Mouse (Mus musculus) CH12.LX (cell line): ENCODE measurements around the gene Ttc33. TPM values are rescaled to one million over a fixed set of nuclear protein-coding genes. Genes with fewer than 3 reads are reported as not detected.
A peak's percentile ranks its signal among the peaks of the same experiment; 100 is the strongest.

Experiments
- DNase-seq: peaks from one replicate; pipeline ENCODE4 v3.0.0-alpha.2; 2013; ENCODE audit errors: extremely low read depth
- H3K27ac ChIP-seq: 2 replicates; pipeline ENCODE4 v1.5.1; 2012; ENCODE audit warnings: low read depth, mild to moderate bottlenecking, control low read depth, moderate library complexity; ENCODE audit not compliant: insufficient read depth
- H3K27me3 ChIP-seq: replicated peaks from 2 replicates; pipeline ENCODE3; 2012; ENCODE audit warnings: inconsistent platforms
- H3K36me3 ChIP-seq, 2 experiments: replicated peaks in 1 of 2; 2 replicates each; pipeline versions ENCODE3 to v1.6.1; 2012; ENCODE audit warnings: inconsistent platforms in 1 of 2, low read length in 1 of 2, mild to moderate bottlenecking in 1 of 2, mixed read lengths in 1 of 2, moderate library complexity in 1 of 2; ENCODE audit not compliant: control insufficient read depth in 1 of 2, insufficient read depth in 1 of 2
- H3K4me1 ChIP-seq, 2 experiments: 2 replicates each; pipeline ENCODE4 v1.6.1; 2012; ENCODE audit warnings: inconsistent platforms in 1 of 2, moderate library complexity in 1 of 2; ENCODE audit not compliant: insufficient read depth in 2 of 2, control insufficient read depth in 1 of 2
- H3K4me2 ChIP-seq: 2 replicates; pipeline ENCODE4 v1.6.1; 2012; ENCODE audit warnings: low read depth, mild to moderate bottlenecking, control low read depth; ENCODE audit not compliant: poor library complexity, insufficient read depth, severe bottlenecking
- H3K4me3 ChIP-seq, 3 experiments: fragments of 150-350 bp in 1 of 3; sonication (generic) in 1 of 3; replicated peaks in 1 of 3; 2 replicates each; pipeline versions ENCODE3 to v1.5.1; 2011 to 2012; ENCODE audit warnings: low read depth in 2 of 3, low read length in 2 of 3, mild to moderate bottlenecking in 2 of 3, moderate library complexity in 2 of 3, control low read depth in 1 of 3, improper control_type of control experiment in 1 of 3, inconsistent platforms in 1 of 3, mixed read lengths in 1 of 3; ENCODE audit not compliant: poor library complexity in 1 of 3
- H3K79me2 ChIP-seq: replicated peaks from 2 replicates; pipeline ENCODE4 v1.6.1; 2012; ENCODE audit warnings: mild to moderate bottlenecking, moderate library complexity; ENCODE audit not compliant: control insufficient read depth, poor library complexity, insufficient read depth, severe bottlenecking; ENCODE audit errors: extremely low read depth
- H3K9ac ChIP-seq: 2 replicates; pipeline ENCODE4 v1.6.1; 2012; ENCODE audit warnings: low read depth, mild to moderate bottlenecking, control low read depth, moderate library complexity; ENCODE audit not compliant: insufficient read depth
- H3K9me3 ChIP-seq: replicated peaks from 2 replicates; pipeline ENCODE3; 2012; ENCODE audit warnings: low read length, inconsistent platforms, mixed read lengths
- BHLHE40 ChIP-seq: IDR thresholded peaks from 2 replicates; pipeline ENCODE4 v1.6.1; 2011; ENCODE audit warnings: mild to moderate bottlenecking, low read depth, low read length, improper control_type of control experiment
- CHD1 ChIP-seq: IDR thresholded peaks from 2 replicates; pipeline ENCODE4 v1.6.1; 2012; ENCODE audit warnings: low read depth, low read length, improper control_type of control experiment, inconsistent platforms
- CHD2 ChIP-seq: IDR thresholded peaks from 2 replicates; pipeline ENCODE4 v1.6.1; 2011; ENCODE audit warnings: low read length, improper control_type of control experiment
- CTCF ChIP-seq, 2 experiments: IDR thresholded peaks in 1 of 2; conservative IDR thresholded peaks in 1 of 2; 2 replicates each; pipeline ENCODE4 v1.5.1; 2011 to 2012; ENCODE audit warnings: low read depth in 2 of 2, low read length in 2 of 2, improper control_type of control experiment in 1 of 2, inconsistent platforms in 1 of 2, mild to moderate bottlenecking in 1 of 2, moderate library complexity in 1 of 2
- E2F4 ChIP-seq: IDR thresholded peaks from 2 replicates; pipeline ENCODE4 v1.6.1; 2011; ENCODE audit warnings: low read depth, low read length, improper control_type of control experiment; ENCODE audit not compliant: insufficient replicate concordance
- ELF1 ChIP-seq: IDR thresholded peaks from 2 replicates; pipeline ENCODE4 v1.6.1; 2014; ENCODE audit warnings: low read depth, mild to moderate bottlenecking, inconsistent platforms, low read length, improper control_type of control experiment
- EP300 ChIP-seq: IDR thresholded peaks from 2 replicates; pipeline ENCODE4 v1.6.1; 2011; ENCODE audit warnings: low read length, improper control_type of control experiment
- ETS1 ChIP-seq: conservative IDR thresholded peaks from 2 replicates; pipeline ENCODE4 v1.6.1; 2012; ENCODE audit warnings: low read depth, mild to moderate bottlenecking, inconsistent platforms, low read length, improper control_type of control experiment, moderate library complexity
- GABPA ChIP-seq: IDR thresholded peaks from 2 replicates; pipeline ENCODE4 v1.6.1; 2012; ENCODE audit warnings: low read depth, low read length, improper control_type of control experiment, inconsistent platforms; ENCODE audit not compliant: insufficient replicate concordance
- HCFC1 ChIP-seq: IDR thresholded peaks from 2 replicates; pipeline ENCODE4 v1.6.1; 2012; ENCODE audit warnings: low read depth, mild to moderate bottlenecking, inconsistent platforms, low read length, improper control_type of control experiment
- IRF4 ChIP-seq: IDR thresholded peaks from 2 replicates; pipeline ENCODE4 v1.6.1; 2014; ENCODE audit warnings: low read depth, mild to moderate bottlenecking, inconsistent platforms, low read length, improper control_type of control experiment
- JUN ChIP-seq: IDR thresholded peaks from 2 replicates; pipeline ENCODE4 v1.6.1; 2011; ENCODE audit warnings: low read depth, mild to moderate bottlenecking, low read length, improper control_type of control experiment, moderate library complexity; ENCODE audit not compliant: insufficient read depth
- JUND ChIP-seq: conservative IDR thresholded peaks from 2 replicates; pipeline ENCODE4 v1.6.1; 2011; ENCODE audit warnings: low read depth, low read length, improper control_type of control experiment
- KAT2A ChIP-seq: IDR thresholded peaks from 2 replicates; pipeline ENCODE4 v1.6.1; 2012; ENCODE audit warnings: low read length, improper control_type of control experiment, inconsistent platforms; ENCODE audit not compliant: insufficient replicate concordance
- MAFK ChIP-seq: IDR thresholded peaks from 2 replicates; pipeline ENCODE4 v1.6.1; 2011; ENCODE audit warnings: low read length, improper control_type of control experiment; ENCODE audit not compliant: insufficient replicate concordance
- MAX ChIP-seq: IDR thresholded peaks from 2 replicates; pipeline ENCODE4 v1.6.1; 2011; ENCODE audit warnings: low read length, improper control_type of control experiment
- MAZ ChIP-seq: IDR thresholded peaks from 2 replicates; pipeline ENCODE4 v1.6.1; 2012; ENCODE audit warnings: low read depth, mild to moderate bottlenecking, inconsistent platforms, low read length, improper control_type of control experiment, moderate library complexity
- MEF2A ChIP-seq: IDR thresholded peaks from 2 replicates; pipeline ENCODE4 v1.6.1; 2014; ENCODE audit warnings: low read depth, mild to moderate bottlenecking, inconsistent platforms, low read length, improper control_type of control experiment, borderline replicate concordance
- MXI1 ChIP-seq: IDR thresholded peaks from 2 replicates; pipeline ENCODE4 v1.6.1; 2011; ENCODE audit warnings: mild to moderate bottlenecking, low read depth, low read length, improper control_type of control experiment
- MYC ChIP-seq: IDR thresholded peaks from 2 replicates; pipeline ENCODE4 v1.6.1; 2011; ENCODE audit warnings: low read depth, mild to moderate bottlenecking, improper control_type of control experiment, low read length
- NELFE ChIP-seq: IDR thresholded peaks from 2 replicates; pipeline ENCODE4 v1.6.1; 2011; ENCODE audit warnings: low read depth, low read length, improper control_type of control experiment
- NRF1 ChIP-seq: IDR thresholded peaks from 2 replicates; pipeline ENCODE4 v1.6.1; 2014; ENCODE audit warnings: low read depth, mild to moderate bottlenecking, inconsistent platforms, low read length, improper control_type of control experiment, moderate library complexity
- PAX5 ChIP-seq: IDR thresholded peaks from 2 replicates; pipeline ENCODE4 v1.6.1; 2012; ENCODE audit warnings: low read length, inconsistent platforms, mixed read lengths
- POLR2A ChIP-seq: IDR thresholded peaks from 2 replicates; pipeline ENCODE4 v1.6.1; 2011; ENCODE audit warnings: low read depth, mild to moderate bottlenecking, improper control_type of control experiment, low read length
- POLR2AphosphoS2 ChIP-seq: IDR thresholded peaks from 2 replicates; pipeline ENCODE4 v1.6.1; 2011; ENCODE audit warnings: low read depth, low read length, improper control_type of control experiment
- RAD21 ChIP-seq: IDR thresholded peaks from 2 replicates; pipeline ENCODE4 v1.6.1; 2011; ENCODE audit warnings: low read depth, mild to moderate bottlenecking, low read length, improper control_type of control experiment, moderate library complexity
- RCOR1 ChIP-seq: conservative IDR thresholded peaks from 2 replicates; pipeline ENCODE4 v1.6.1; 2012; ENCODE audit warnings: low read depth, mild to moderate bottlenecking, inconsistent platforms, low read length, improper control_type of control experiment
- SIN3A ChIP-seq: IDR thresholded peaks from 2 replicates; pipeline ENCODE4 v1.6.1; 2012; ENCODE audit warnings: low read length, improper control_type of control experiment, inconsistent platforms
- SMC3 ChIP-seq: IDR thresholded peaks from 2 replicates; pipeline ENCODE4 v1.6.1; 2011; ENCODE audit warnings: low read depth, low read length, improper control_type of control experiment
- TBP ChIP-seq: conservative IDR thresholded peaks from 2 replicates; pipeline ENCODE4 v1.6.1; 2011; ENCODE audit warnings: low read depth, low read length, improper control_type of control experiment
- TCF12 ChIP-seq: IDR thresholded peaks from 2 replicates; pipeline ENCODE4 v1.6.1; 2014; ENCODE audit warnings: low read depth, mild to moderate bottlenecking, inconsistent platforms, low read length, improper control_type of control experiment
- UBTF ChIP-seq: IDR thresholded peaks from 2 replicates; pipeline ENCODE4 v1.6.1; 2012; ENCODE audit warnings: low read depth, mild to moderate bottlenecking, inconsistent platforms, low read length, improper control_type of control experiment, moderate library complexity
- USF1 ChIP-seq: IDR thresholded peaks from 2 replicates; pipeline ENCODE4 v1.6.1; 2014; ENCODE audit warnings: low read depth, mild to moderate bottlenecking, inconsistent platforms, low read length, improper control_type of control experiment
- USF2 ChIP-seq: conservative IDR thresholded peaks from 2 replicates; pipeline ENCODE4 v1.6.1; 2011; ENCODE audit warnings: low read depth, low read length, improper control_type of control experiment
- ZC3H11A ChIP-seq: IDR thresholded peaks from 2 replicates; pipeline ENCODE4 v1.6.1; 2012; ENCODE audit warnings: low read depth, mild to moderate bottlenecking, inconsistent platforms, low read length, improper control_type of control experiment
- ZKSCAN1 ChIP-seq: IDR thresholded peaks from 2 replicates; pipeline ENCODE4 v1.6.1; 2012; ENCODE audit warnings: low read depth, inconsistent platforms, low read length, improper control_type of control experiment, borderline replicate concordance
- ZMIZ1 ChIP-seq: IDR thresholded peaks from 2 replicates; pipeline ENCODE4 v1.6.1; 2012; ENCODE audit warnings: low read depth, mild to moderate bottlenecking, inconsistent platforms, low read length, improper control_type of control experiment
- ZNF384 ChIP-seq: IDR thresholded peaks from 2 replicates; pipeline ENCODE4 v1.6.1; 2012; ENCODE audit warnings: low read depth, low read length, improper control_type of control experiment, inconsistent platforms
- dilution Hi-C: fragments of 300-500 bp; cut with MboI; formaldehyde crosslinking; loops from 2 replicates; pipeline ENCODE4 v1.14.3; 2020; ENCODE audit warnings: low sequenced_read_pairs; ENCODE audit not compliant: extremely low pct_unique_long_range_greater_than_20kb, extremely low pct_ligation_motif_present
- in situ Hi-C: fragments of 300-500 bp; cut with MboI; formaldehyde crosslinking; loops from 3 replicates; pipeline ENCODE4 v1.14.3; 2019; ENCODE audit warnings: low sequenced_read_pairs, low pct_ligation_motif_present, low pct_unique_long_range_greater_than_20kb, mixed read lengths
- polyA plus RNA-seq: library from polyadenylated mRNA; unstranded; fragments of >175 nt; gene quantifications from 2 replicates; pipeline ENCODE4 v1.2.1, GENCODE M21; 2012; ENCODE audit warnings: low read depth; ENCODE audit not compliant: insufficient read length
- total RNA-seq, 2 experiments: library from RNA; depleted of rRNA; stranded (reverse); fragments of 300-350 nt in 1 of 2; fragments of >200 nt in 1 of 2; gene quantifications; 2 replicates each; pipeline ENCODE4 v1.2.3; 2012 to 2014

Gene Ttc33
- total and polyA plus RNA-seq, 3 experiments, result 24.5 to 53.6 (median 34.8) TPM

- dilution Hi-C loops, result no loop called here
- H3K27ac ChIP-seq, result peak overlapping the region; percentile 75
- peak overlapping the region; percentile 77 for H3K4me2 ChIP-seq
- no peaks in the 10 kb centered on the region for H3K9me3 ChIP-seq
- peak; percentile 49 for TF ChIP-seq ETS1
- TF ChIP-seq UBTF, result peak; percentile 93
- TF ChIP-seq ELF1, result peak; percentile 46
- no peak; the same call in 1 of the 2 replicates for TF ChIP-seq SMC3
- TF ChIP-seq TBP, result no peak
- TF ChIP-seq GABPA, result no peak
- no peak for TF ChIP-seq PAX5
- TF ChIP-seq JUND, result no peak
- TF ChIP-seq USF1, result no peak
- no peak for TF ChIP-seq MAFK
- TF ChIP-seq MEF2A, result no peak; the same call in none of the 2 replicates
- peak; percentile 33; the same call in 1 of the 2 replicates for TF ChIP-seq POLR2A
- no peak for TF ChIP-seq ZNF384
- TF ChIP-seq JUN, result no peak
- TF ChIP-seq SIN3A, result peak; percentile 65
- peak; percentile 11; the same call in 1 of the 2 replicates for TF ChIP-seq HCFC1
- no peak; the same call in 1 of the 2 replicates for TF ChIP-seq CHD2
- TF ChIP-seq ZKSCAN1, result no peak
- TF ChIP-seq MXI1, result peak; percentile 79; the same call in 1 of the 2 replicates
- TF ChIP-seq CHD1, result 0 out of 2 replicates have a peak, but pooled peaks have one; percentile 25
- TF ChIP-seq CTCF (conservative IDR thresholded peaks at IDR 0.05 in 1 of 2, IDR thresholded peaks at IDR 0.05 in 1 of 2; ENCODE audit: low read depth in 2 of 2, low read length in 2 of 2), result 0 out of 4 replicates have a peak, but pooled peaks of 1 of the 2 experiments have one; percentile 1
- no peak for TF ChIP-seq POLR2AphosphoS2
- TF ChIP-seq ZMIZ1, result no peak
- peak; percentile 92 for TF ChIP-seq MAX
- TF ChIP-seq RAD21, result no peak; the same call in 1 of the 2 replicates
- TF ChIP-seq IRF4, result peak; percentile 17
- TF ChIP-seq BHLHE40, result peak; percentile 62
- TF ChIP-seq ZC3H11A, result no peak
- peak; percentile 48 for TF ChIP-seq NRF1
- TF ChIP-seq EP300, result no peak; the same call in 1 of the 2 replicates
- peak; percentile 70; the same call in 1 of the 2 replicates for TF ChIP-seq RCOR1
- TF ChIP-seq MYC, result peak; percentile 80; the same call in 1 of the 2 replicates
- no peak for TF ChIP-seq E2F4
- no peak for TF ChIP-seq USF2
- TF ChIP-seq KAT2A, result no peak
- no peak for TF ChIP-seq MAZ
- 0 out of 2 replicates have a peak, but pooled peaks have one; percentile 18 for TF ChIP-seq NELFE
- TF ChIP-seq TCF12, result peak; percentile 66
- peak overlapping the region; percentile 49 to 81 (median 56) for H3K4me3 ChIP-seq
- peaks cover 9% of the 10 kb centered on the region for H3K79me2 ChIP-seq
- DNase-seq, result peak; percentile 74
- in situ Hi-C loops, result loop anchor here (10.0 to 25.0 kb wide), 4 partner anchors 370 to 970 kb away; no protein-coding TSS in a partner anchor
- H3K4me1 ChIP-seq, result peaks cover 15 to 48% of the 10 kb centered on the region in 2 experiments; a peak in 3 of 4 replicates
- H3K9ac ChIP-seq, result peak overlapping the region; percentile 45
- no peaks in the 10 kb centered on the region for H3K27me3 ChIP-seq
- H3K36me3 ChIP-seq, result peaks cover 0 to 2% of the 10 kb centered on the region in 2 experiments
Measured at GRCm38 (mm10) chr15:5242241-5243035, 57.1 kb downstream of the Ttc33 start.
